Mouse (Mus musculus) embryo, embryonic 10.5 days (tissue): Measurements from ENCODE around the gene Ppp1ca.

Experiments used
- DNase-seq: peaks from one replicate; pipeline ENCODE4 v3.0.0-alpha.2; 2015; ENCODE audit warnings: low spot score

The Ppp1ca gene

DNA sequence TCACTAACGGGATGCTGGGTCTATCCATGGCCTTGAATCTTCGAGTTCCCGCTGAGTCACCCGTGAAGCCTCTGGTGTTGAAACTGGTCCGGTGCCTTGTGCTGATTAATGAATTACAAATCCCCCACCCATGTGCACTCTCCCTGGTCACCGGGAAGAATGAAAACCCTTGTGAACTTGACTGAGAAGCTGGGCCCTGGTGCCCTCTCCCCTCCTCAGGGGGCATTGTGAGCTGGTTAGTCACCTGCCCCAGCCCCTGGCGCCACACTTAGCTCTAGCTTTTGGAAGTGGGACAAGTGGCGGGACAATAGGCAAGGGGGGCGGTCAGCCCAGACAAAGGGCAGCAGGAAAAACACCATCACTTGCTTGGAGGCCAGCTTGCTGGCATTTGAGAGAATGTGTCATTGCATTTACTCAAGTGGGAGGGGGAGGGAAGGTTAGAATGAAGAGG, 21.7 kb downstream of the Ppp1ca start:
- peak; percentile 29 for DNase-seq

DNA sequence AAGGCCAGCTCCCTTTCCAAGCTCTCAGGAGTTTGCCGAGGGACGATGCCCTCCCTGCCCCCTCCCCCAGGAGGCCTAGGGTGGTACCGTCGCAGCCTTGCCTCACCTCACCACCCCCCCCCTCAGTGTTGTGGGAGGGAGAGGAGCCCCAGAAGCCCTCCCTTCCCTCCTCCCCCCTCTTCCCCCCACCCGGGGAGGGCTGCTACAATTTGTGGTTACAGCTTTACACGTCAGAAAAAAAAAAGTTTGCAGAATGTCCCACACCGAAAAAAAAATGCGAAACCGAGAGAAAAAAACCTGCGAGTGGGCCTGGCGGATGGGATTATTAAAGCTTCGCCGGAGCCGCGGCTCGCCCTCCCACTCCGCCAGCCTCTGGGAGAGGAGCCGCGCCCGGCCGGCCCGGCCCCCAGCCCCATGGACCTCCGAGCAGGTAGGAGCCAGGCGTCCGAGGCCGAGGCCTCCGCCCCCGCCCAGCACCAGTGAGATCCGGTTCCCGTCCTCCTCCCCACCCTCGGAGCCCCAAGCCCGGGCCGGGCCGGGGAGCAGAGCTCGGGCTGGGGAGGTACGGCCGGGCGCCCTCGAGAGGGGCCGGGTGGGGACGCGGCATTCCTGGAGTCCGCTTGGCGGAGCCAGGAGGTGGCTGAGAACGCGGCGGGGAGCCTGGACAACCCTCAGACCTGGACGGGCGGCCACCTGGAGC, 22.4 kb downstream of the Ppp1ca start, which contains the start of the genes Clcf1 and AC109138.7:
TSS of gene Clcf1 (plus strand) at position 168 of the 700 bp plus-strand sequence.
TSS of gene AC109138.7 (plus strand) at position 287 of the 700 bp plus-strand sequence.
- DNase-seq = peak; percentile 53

DNA sequence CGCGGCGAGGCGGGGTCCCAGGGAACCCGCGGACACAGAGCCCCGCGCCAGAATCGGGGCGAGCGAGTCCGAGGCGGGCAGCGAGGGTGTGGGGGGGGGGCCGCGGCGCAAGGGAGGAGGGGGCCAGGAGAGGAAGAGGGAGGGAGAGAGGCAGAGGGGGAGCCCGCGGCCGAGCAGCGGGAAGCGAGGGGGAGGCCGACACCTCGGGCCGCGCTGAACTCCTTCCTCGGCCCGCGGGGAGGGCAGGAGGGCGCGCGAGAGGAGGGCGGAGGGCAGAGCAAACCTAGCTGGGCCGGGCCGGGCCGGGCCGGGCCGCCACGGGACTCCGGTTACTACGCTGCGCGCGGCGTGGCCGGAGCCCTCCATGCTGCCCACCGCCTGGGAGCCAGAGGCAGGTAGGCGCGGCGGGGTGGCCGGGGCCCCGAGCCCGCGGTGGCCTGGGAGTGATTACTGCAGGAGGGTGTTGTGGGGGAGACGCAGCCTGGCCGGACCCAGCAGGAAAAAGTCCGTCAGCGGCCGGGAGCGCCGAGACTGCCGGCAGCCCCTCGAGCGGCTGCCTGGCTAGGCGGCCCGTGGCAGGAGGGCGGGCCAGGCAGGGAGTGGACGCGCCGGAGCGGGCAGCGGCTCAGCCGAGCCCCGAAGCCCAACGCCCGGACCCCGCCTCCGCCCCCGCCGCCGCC, 23.0 kb downstream of the Ppp1ca start:
- DNase-seq = peak; percentile 49

DNA sequence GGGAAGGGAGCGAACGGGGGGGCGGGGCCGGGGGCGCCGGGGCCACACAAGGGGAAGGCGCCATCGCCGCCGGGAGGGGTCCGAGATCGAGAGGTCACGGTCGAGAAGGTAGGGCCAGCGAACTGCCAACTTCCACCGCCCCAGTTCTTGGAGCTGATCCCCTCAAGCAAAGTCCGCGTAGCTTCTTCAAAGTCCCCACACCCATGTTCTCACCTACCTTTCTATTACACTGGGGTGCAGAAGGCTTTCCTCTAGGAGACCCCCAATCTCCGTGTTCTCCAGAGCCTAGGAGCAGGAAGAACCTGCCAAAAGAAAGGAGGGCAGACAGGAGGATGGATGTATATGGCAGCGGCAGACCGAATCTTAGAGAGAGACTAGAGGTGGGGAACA, 23.6 kb downstream of the Ppp1ca start:
- no peak for DNase-seq

DNA sequence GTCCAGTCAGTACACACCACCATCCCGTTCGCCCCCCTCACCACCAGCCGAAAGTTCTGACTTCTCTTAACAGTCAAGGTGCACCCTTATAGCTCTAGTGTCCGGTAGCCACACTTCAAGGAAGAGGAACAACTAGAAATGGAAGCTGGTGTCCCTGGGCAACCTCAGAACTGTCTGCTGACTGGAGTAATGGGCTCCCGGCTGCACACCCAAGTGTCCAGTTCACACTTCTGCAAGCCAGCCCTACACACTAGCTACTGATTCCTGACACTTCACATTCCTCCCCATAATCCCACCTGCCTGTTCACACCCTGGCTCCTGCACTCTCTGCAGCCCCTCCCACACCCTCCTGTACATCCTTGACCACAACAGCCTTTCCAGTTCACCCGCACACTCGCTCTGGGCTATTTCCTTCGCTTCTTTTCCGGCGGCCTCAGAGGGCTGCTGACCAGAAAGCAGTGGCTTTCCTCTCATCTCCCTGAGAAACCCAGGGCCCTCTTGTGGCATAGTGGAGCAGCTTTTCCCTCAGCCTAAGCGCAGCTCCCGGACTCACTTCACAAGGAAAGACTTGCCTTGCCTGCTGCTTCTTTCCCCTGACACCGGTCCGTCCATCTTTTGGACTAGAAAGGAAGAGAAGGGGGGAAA, 24.3 kb downstream of the Ppp1ca start:
- peak; percentile 78 for DNase-seq

DNA sequence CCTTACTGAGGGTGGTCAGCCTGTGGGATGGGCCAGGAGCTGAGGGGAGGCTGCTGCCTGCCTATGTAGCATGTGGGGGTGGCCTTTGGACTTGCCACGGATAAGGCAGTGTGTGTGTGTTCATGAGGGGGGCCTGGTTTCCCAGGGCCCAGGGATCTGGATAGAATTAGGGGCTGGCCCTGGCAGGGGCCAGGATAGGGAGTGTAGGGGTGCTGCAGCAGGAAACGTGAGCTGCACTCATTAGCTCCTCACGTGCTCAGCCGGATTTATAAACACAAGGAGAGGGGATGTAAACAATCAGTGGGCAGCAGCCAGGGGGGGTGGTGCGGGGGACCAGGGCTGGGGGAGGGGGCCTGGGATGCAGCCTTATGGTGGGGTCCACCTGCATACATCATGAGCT, 25.3 kb downstream of the Ppp1ca start:
- no peak for DNase-seq

DNA sequence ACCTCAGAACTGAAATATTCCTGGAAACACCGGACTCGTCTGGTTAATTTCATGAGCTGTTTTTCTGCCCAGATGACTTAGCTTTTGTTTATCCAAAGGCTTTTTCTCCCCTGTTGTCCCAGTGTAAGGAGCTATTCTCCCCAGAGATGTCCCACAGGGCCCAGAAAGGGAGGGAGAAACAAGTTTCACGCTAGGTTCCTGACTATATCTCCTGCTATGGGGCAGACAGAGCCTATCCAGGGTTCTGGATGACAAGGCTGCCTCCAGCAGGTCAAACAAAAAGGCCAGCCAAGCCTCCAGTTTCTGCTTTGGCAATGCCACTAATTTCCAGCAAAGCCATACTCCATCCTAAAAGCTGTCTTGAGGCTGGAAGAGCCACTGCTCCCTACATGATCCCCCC, 26.0 kb downstream of the Ppp1ca start:
- DNase-seq = no peak

DNA sequence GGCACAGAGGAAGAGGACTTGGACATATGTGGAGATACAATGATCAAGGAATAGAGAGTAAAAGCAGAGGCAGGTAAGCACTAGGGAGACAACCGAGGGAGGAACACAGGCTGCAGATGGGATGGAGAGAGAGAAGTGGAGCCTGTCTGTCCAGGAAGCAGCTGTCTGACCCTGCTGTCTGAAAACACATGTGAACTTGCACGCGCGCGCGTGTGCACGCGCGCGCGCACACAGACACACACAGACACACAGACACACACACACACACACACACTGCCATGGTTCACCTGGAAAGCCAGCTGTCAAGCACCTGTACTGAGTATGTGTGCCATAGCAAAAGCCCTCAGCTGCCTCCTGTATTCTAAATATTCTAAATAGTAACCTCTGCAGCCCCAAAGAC, 26.4 kb downstream of the Ppp1ca start:
- DNase-seq = no peak

DNA sequence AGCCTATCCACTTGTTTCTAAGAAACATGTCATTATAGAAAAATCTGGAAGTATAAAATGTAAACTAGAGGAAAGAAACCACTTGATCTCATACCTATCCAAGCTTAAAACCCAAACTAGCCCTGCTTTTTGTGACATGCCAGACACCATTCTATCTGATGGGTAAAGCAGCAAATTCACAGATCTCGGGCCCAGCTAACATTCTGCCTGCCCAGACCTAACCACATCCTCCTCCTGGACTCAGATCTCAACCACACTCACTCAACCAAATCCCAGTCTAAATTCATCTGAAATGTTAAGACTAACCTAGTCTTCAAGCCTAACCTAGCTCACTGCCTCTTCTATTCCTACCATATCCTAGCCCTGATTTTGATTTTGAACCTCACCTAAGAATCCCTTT, 26.9 kb downstream of the Ppp1ca start:
- DNase-seq = no peak

DNA sequence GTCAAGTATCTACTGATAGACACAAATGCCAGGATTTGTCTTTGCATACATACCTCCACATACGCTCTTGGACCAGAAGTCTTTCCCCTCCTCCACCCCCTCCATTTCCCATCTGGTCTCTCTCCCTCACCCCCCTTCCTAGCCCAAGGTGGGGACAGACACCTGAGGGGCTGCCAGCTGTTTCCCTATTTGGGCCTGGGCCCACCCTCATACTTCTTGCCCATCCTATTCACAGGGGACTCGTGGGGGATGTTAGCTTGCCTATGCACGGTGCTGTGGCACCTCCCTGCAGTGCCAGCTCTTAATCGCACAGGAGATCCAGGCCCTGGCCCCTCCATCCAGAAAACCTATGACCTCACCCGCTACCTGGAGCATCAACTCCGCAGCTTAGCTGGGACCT, 28.1 kb downstream of the Ppp1ca start:
- no peak for DNase-seq

DNA sequence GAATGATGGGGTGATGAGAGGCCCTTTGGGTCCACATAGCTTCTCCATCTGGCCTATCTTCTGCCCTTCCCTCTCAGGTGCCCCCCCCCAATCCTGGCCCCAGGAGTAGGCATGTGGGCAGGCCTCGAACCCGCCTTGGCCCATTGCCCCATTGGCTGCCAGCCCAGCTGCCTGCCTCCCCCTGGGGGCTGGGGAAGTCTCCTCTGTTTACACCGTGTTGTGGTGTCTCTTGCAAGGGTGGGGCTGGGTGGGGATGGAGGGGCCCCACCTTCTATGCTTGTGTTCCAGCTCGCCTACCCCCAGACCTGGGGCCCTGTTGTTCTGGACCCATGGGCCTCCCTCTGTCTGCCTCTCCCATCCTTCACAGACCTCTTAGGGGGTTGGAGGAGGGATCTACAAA, 28.6 kb downstream of the Ppp1ca start:
- no peak for DNase-seq

DNA sequence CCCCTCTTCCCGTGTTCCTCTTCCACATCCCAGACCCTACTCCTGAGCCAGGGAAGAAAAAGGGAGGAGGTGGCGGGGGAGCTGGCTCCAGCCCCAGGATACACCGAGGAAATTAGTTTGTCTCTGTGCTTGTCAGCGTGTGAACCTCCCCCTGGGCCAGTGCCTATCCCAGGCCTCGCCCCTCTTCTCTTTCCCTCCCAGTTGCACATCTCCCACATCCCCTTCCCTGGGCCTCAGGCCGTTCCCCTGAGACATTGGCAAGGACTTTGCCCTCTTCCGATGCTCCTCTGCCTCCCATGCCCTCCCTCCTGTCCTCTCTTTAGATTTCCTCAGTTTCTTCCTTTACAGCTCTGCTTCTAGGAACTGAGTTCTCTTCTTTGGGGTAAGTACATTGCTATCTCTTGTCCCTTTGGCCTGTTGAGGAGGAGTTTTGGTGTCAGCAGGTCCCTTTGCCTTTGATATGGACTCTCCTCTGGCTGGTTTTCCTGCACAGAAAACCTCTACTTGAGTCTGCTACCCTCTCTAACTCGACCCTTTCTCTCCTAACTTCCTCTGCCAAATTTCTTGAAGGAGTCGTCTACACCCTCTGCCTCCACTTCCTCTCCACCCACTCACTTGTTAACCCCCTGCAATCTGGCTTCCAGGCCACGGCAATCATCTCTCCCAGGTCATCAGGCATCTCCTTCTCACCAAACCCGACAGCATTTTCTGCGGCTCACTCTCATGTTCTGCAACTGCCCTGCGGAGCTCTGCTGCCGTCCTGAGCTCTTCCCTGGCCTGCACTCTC, 29.3 kb downstream of the Ppp1ca start:
- DNase-seq = no peak

DNA sequence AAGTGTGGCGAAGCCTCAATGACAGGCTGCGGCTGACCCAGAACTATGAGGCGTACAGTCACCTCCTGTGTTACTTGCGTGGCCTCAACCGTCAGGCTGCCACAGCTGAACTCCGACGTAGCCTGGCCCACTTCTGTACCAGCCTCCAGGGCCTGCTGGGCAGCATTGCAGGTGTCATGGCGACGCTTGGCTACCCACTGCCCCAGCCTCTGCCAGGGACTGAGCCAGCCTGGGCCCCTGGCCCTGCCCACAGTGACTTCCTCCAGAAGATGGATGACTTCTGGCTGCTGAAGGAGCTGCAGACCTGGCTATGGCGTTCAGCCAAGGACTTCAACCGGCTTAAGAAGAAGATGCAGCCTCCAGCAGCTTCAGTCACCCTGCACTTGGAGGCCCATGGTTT, 30.3 kb downstream of the Ppp1ca start:
- no peak for DNase-seq

DNA sequence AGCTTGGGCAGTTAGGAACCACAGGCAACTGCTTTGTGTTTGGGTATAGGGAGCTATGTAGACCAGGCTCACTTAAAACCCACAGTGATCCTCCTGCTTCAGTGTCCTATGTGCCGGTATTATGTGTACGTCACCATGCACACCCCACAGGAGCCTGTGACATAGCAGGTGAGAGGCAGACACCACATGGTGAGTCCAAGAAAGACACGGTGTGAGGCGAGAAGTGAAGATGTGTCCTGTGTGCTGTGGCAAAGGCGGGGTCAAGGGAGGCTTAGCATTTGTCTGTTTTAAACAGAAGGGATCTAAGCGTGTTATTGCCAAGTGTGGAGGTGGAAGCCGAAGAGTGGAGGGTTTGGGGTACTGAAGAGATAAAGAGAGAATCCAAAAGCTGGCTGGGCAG, 34.9 kb downstream of the Ppp1ca start:
- no peak for DNase-seq

DNA sequence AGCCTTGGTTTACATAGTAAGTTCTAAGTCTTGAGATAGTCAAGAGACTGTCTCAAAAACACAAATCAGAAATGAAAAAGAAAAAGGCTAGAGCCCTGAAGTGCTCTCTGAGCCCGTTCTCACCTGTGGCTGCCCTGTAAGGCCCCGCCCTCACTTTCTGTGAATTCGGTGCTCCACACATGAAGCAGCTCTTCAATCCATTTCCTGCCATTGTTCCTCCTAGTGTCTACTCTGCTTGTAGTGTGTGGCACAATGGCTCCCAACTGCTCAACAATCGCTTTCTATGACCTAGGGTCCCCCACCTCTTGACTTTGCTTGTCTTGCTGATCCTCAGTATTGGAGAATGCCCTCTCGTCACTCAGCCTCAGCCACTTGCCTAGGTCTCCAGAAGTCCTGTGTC, 35.6 kb downstream of the Ppp1ca start:
- no peak for DNase-seq

DNA sequence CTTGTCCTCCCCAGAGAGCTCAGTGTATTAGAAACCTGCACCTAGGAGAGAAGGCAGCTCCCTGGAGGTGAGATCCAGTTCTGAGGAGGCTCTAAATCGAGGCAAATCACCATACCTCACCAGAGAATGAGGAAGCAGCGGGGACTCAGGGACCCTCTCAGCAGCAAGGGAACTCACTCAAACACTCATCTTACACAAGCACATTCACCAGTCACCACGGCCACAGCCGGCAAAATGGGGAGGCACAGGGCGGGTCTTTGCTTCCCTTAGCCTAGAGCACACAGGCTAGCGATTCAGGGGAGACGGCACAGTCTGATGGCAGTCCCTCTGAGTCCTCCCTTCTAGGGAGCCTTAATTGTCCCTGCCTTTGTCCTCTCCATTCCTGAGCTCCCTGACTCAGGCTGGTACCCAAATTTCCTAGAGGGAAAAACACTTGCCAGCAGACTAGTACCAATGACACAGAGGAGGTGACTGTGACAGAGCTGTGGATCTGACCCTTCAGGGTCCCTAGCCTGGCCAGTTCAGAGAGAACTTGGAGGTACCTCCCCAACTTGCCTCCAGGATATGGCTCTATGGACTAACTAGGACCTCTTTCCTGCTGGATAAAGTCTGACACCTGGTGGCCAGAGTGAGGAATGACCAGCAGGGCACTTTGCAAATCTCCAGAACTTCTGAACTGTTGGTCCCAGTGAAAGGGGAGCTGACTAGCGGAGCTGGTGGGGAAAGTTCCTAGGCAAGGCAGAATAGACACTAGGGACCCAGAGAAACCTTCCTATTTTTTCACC, 36.2 kb downstream of the Ppp1ca start:
- DNase-seq = peak; percentile 93

DNA sequence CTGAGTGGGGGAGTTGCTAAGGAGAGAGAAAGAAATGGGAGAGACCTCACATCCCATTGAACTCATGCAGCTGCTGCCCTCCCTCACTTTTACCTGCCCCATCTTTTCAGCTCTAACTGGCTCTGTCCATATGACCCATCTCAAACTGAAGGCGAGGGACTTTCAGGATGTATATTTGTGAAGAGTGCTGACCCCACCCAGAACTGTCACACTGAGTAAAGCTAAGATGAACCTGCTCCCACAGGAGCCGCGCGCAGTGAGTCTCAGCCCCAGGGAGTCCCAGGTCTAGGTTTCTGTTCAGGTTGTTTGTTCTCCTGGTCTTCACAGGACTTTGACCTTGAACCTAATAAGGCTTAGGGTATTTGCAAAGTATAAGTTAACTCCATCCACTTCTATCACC, 37.0 kb downstream of the Ppp1ca start:
- DNase-seq = no peak

DNA sequence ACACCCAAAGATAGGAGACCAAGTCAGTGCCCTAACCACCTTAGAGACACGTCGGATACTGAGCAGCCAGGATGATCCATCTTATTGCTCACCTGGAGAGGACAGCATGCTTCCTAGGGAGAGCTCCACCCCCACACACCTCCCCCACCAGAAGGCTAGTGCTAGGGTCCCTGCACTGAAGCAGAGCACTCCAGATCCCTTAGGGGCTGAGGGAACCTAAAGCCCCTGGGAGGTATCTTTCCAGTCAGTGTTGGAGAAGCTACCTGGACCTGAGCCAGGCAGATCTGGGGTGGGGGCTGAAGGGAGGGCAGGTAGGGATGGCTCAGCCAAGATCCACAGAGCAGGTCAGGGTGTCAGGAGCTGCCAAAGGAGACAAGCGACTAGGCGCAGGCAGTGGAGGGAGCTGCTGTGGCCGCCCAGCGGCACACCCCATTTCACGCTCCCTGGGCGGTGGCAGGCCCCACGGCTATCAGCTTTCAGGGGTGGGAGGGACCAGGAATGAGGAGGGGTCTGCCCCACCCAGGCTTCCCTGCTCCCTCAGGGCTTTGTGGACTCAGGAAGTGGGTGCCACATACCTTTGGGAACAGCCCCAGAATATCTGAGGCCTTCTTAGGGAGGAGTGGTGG, 37.7 kb downstream of the Ppp1ca start:
- DNase-seq = no peak

DNA sequence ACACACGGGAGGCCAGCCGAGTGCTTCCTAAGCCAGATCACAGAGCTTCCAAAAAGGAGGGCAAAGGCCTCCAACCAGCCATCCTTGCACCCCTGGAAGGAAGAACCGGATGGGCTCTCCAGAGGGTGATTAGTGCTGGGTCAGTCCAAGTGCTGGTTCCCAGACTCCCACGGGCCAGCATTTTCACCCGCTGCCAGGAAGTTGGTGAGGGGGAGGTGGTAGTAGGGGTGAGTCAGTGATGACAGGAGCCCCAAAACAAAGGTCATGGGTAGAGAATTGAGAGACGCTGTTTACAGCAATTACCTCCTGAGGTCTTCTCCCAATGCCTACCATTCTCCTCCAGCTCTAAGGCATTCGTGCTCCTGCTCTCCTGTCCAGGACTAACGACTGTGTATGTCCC, 38.5 kb downstream of the Ppp1ca start:
- no peak for DNase-seq

DNA sequence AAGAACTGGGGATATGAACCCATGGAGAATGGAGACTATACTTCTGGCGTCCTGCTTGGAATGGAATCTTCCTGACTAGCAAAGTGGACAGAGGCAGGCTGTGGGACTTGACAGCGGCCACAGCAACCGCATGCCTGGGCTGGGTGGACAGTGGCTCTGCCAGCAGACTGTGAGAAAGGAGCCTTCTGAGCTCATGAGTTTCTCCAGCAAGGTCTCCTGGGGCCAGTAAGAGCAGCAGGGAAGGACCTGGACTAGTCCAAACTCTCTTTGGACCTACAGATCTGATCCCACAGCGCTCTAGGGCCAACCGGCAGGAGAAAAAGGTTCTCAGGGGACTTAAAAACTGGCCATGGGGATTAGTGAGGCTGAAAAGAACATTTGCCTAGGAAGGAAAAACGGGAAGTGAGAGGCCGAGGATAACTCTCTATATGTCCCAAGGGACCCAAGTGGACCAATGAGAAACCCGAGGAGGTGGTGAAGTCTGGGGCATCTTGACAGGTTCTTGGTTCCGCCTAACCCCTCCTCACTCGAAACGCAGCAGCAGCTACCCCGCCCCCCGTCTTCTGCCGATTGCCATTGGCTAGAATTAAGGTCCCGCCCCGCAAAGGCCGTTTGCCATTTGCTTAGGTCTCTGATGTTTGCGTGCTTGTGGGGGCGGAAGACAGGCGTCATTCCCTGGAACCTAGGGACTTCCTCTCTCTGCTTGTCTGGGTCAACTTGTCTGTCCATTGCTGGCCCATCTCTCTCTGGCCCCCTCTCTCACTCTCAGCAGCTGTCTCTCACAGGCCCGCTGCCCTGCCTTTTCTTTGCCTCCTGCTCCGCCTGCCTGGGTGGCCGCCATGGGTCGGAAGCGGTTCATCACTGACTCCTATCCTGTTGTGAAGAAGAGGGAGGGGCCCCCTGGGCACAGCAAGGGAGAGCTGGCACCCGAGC, 39.7 kb downstream of the Ppp1ca start, which contains the start of gene Pold4:
TSS of gene Pold4 (plus strand) at position 647 of the 933 bp plus-strand sequence.
- peak; percentile 97 for DNase-seq
